Mouse (Mus musculus): Measurements from ENCODE around the gene Hsdl2. TPM values are rescaled to one million over a fixed set of nuclear protein-coding genes. Genes with fewer than 3 reads are reported as not detected.
A peak's percentile ranks its signal among the peaks of the same experiment; 100 is the strongest.

Hsdl2 gene
- total RNA-seq, 2 experiments from 2014 or later, result 48.3 to 51.6 TPM

- DNase-seq, result peak; percentile 69
Measured at GRCm38 (mm10) chr4:59625998-59626910, 44.9 kb downstream of the Hsdl2 start, which contains the start of gene E130308A19Rik. Gene E130308A19Rik, plus strand, starts transcription at chr4:59626211.

DNA sequence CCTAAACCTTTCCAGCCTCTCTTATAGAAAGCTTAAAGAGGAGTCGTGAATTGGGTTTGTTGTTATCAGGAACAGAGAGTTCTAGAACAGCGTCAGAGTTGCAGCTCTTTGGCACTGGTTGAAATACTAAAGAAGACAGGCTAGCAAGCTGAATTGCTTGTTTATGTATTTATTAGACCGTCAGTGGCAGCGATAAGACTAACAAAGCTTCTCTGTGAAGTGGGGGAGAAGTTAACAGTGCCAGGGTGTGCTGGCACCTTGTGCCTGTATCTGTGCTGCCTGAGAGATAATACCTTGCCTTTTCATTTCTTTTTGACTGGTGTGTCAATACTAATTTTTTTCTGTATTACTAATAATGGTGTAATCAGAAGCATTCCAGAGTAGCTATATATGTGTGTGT lies 46.9 kb downstream of the Hsdl2 start:
- no peak for DNase-seq

- no peak for DNase-seq
Measured at GRCm38 (mm10) chr4:59629076-59629874, 47.9 kb downstream of the Hsdl2 start.

GRCm38 (mm10) chr4:59630122-59630521 lies 48.8 kb downstream of the Hsdl2 start:
- DNase-seq, result no peak

GRCm38 (mm10) chr4:59634532-59634931 lies 53.2 kb downstream of the Hsdl2 start:
- DNase-seq, result no peak

- DNase-seq, result no peak
Measured at GRCm38 (mm10) chr4:59639163-59639562, 57.8 kb downstream of the Hsdl2 start.

- no peak for DNase-seq
Measured at GRCm38 (mm10) chr4:59640720-59641119, 59.4 kb downstream of the Hsdl2 start.

DNA sequence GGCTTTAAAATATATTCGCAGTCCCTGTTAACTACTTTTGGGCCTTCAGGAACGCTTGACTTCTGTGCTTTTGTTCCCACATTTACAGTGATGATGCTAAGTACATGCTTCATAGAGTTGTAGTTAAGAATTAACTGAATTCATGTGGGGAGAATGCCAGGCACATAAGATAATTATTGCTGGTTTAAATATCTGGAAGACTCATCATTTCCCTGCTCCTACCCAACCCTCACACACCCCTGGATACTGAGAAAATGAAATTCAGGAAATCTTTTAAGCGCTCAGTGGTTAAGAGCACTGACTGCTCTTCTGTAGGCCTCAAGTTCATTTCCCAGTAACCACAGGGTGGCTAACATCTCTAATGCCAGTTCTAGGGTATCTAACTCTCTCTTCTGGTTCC lies 60.7 kb downstream of the Hsdl2 start:
- no peak for DNase-seq

- DNase-seq, result no peak
Measured at GRCm38 (mm10) chr4:59642657-59643056, 61.3 kb downstream of the Hsdl2 start.

- no peak for DNase-seq
Measured at GRCm38 (mm10) chr4:59644431-59644830, 63.1 kb downstream of the Hsdl2 start.

GRCm38 (mm10) chr4:59644992-59645391 lies 63.6 kb downstream of the Hsdl2 start:
- DNase-seq, result no peak

- DNase-seq, result no peak
Measured at GRCm38 (mm10) chr4:59645610-59646009, 64.2 kb downstream of the Hsdl2 start.

- no peak for DNase-seq
Measured at GRCm38 (mm10) chr4:59646020-59646696, 64.8 kb downstream of the Hsdl2 start.

DNA sequence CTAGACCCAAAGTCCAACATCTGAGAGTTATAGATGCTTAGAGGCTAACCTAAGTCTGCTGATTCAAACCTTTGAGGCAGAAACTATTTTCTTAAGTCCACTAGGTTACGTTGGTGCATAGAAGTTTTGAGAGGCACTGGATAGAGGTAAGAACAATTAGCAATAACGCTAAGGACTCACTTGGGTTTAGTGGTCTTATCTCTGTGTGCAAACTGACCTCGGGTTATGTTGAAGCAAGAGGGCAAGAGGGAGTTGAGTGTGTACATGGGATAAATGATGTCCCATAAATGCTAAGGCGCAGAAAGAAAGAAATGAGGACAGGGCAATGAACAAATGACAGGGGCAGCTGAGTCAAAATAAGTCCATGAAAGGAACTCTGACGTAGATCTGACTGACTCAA lies 67.8 kb downstream of the Hsdl2 start:
- no peak for DNase-seq

GRCm38 (mm10) chr4:59652166-59652681 lies 70.9 kb downstream of the Hsdl2 start:
- DNase-seq, result no peak

DNA sequence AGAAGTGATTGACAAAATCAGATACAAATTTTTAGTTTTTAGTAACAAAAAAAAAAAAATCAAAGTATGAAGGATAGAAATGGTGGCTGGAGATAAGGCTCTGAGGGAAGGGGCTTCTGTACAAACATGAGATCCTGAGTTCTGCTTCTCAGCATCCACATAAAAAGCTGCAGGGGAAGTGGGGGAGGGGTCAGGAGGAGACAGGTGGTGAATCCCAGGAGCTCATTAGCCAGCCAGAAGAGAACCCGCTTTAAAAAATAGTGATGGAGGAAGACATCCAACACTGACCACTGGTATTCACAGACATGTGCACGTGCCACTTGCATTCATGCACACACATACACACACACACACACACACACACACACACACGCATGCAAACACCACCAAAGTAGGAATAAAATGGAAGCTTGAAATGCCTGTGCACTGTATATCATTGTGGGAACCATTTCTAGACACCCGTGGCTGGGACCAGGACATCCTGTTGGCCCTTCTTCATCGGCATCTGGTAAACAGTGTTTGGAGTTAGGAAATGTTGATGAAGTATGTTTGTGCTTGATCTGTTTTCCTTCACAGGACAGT lies 74.8 kb downstream of the Hsdl2 start:
- DNase-seq, result no peak

DNA sequence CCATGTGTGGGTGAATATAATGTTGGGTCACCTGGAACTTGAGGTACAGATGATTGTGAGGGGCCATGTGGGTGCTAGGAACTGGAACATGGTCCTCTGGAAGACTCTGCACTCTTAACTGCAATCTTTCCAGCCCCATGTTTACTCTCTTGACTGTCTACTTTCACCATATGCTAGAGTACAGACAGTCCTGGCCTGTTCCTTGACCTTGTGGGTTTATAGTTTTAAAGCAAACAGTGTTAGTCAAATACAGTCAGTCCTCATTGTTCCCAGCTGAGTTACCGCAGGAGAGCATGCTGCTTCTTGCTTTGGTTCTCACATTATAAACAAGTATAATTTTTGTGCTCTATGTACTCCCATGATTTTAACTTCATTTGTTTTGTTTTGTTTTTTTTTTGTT lies 80.8 kb downstream of the Hsdl2 start:
- no peak for DNase-seq

GRCm38 (mm10) chr4:59663451-59663850 lies 82.1 kb downstream of the Hsdl2 start:
- DNase-seq, result no peak

DNA sequence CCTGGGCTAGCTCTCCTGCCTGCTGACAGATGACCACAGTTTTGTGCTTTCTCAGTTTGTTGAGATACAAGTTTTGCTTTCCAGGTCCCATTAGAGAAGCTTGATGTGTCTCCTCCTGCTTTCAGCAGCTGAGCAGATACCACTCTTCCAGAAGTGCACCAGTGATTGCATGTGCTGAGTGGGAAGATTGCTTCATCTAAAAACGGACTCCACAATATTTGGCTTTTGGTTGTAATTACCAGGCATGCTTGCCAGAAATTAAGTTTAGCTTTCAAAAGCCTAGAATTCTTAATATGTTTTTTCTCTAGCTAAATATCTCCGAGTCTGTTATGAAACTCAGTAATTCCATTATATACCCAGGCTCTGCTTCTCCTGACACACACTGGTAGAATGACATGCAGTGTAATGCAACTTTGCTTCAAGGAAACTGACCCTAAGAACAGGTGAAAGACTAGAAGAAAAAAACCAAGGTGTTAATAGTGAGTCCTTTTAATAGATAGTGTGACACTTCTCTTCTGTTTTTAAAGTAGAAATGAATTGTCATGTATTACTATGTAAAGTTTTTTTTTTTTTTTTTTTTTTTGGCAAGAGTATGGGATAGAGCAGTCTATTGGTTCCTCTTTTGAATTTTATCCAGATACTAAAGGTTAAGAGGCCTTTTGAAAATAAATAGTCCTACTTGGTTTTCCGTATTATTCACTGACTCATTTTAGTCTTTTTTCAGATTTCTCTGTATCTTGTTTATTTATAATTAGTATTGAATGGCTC lies 85.4 kb downstream of the Hsdl2 start:
- DNase-seq, result no peak

- DNase-seq, result no peak
Measured at GRCm38 (mm10) chr4:59668050-59668449, 86.7 kb downstream of the Hsdl2 start.

Measured in gastrocnemius, postnatal 10 days (tissue).